Mouse (Mus musculus) bone marrow, adult 2 months (tissue): ENCODE results near the gene Mecom.

Experiments used
- CTCF ChIP-seq: fragments of 200-500 bp; IDR thresholded peaks from 2 replicates; pipeline ENCODE4 v1.5.1; 2011; ENCODE audit warnings: low read length, control low read depth; ENCODE audit not compliant: control insufficient read depth, insufficient read depth
- POLR2A ChIP-seq: fragments of 200-500 bp; IDR thresholded peaks from 2 replicates; pipeline ENCODE4 v1.6.1; 2011; ENCODE audit warnings: low read depth, mild to moderate bottlenecking, control low read depth, low read length, borderline replicate concordance; ENCODE audit not compliant: control insufficient read depth

- TF ChIP-seq CTCF (no peak), POLR2A (no peak)
These were observed 118.9 kb downstream of the Mecom start for GRCm38 (mm10) chr3:30428877-30429276.
